Mouse (Mus musculus): ENCODE data around the gene BC049352. TPM values are rescaled to one million over a fixed set of nuclear protein-coding genes. Genes with fewer than 3 reads are reported as not detected.

The BC049352 gene
- polyA plus RNA-seq, 2 experiments: 0.04 to 0.11 TPM

DNA sequence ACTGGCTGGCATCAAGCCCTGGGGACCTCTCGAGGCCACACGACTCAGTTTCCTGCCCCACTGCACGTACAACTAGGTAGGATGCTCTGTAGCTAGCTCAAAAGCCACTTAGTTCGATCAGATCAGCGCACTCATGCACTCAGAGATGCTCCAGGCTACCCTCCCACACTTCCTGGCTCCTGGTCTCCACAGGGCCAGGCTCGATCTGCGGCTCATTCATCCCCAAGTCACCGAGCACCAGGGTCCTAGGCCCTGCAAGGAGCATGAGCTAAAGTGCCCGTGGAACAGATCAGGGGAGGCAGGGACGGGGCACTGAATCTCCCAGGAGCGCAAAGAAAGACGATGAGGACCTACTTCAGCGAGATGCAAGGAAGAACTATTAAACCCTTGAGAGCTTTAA, 77.3 kb downstream of the BC049352 start:
- no peak for ATAC-seq (ENCODE audit: insufficient read depth)
- no peaks in the 10 kb centered on the region for H3K36me3 ChIP-seq (replicated peaks; ENCODE audit: control insufficient read depth, insufficient read depth, low read depth)
- no peak for DNase-seq (ENCODE audit: low read depth in 3 of 3, low spot score in 3 of 3)
- no peaks in the 10 kb centered on the region for H3K9me3 ChIP-seq (ENCODE audit: control insufficient read depth, low read length)
- H3K4me2 ChIP-seq (ENCODE audit: low read depth): no peak overlapping the region
- WGBS (ENCODE audit: insufficient replicate concordance): 72% methylated on average over 13 of the region's 13 CpGs
- no peaks in the 10 kb centered on the region for H3K4me1 ChIP-seq (replicated peaks; ENCODE audit: control insufficient read depth in 2 of 2, insufficient read depth in 2 of 2, low read length in 1 of 2)
- H3K27me3 ChIP-seq (ENCODE audit: control insufficient read depth, insufficient read depth, low read length): no peaks in the 10 kb centered on the region
- no peak overlapping the region for H3K4me3 ChIP-seq (ENCODE audit: insufficient read depth in 1 of 2, low read depth in 2 of 2, low read length in 2 of 2)
- TF ChIP-seq EP300 (IDR thresholded peaks at IDR 0.05; ENCODE audit: low read depth) (no peak), CTCF (IDR thresholded peaks at IDR 0.05; ENCODE audit: low read depth) (no peak)
- H3K9ac ChIP-seq (replicated peaks): no peak overlapping the region
- H3K27ac ChIP-seq: no peak overlapping the region

DNA sequence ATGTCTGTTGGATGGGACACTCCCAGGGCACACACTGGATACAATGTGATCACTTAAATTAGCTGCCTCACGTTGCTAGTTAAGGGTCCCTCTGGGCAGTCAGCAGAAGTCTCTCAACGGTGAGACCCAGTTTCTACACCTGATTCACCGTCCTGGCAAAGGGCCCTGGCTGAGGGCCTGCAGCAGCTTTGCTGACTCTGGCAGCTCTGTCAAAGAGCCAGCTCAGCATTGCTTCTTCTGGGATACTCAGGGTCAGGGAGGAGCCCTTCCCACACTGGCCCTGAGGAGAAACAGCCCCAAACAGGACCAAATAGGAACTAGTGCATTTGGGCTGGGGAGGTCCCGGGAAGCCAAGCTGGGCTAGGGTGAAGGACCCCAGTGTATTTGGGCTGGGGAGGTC, 79.7 kb downstream of the BC049352 start:
- no peak overlapping the region for H3K27ac ChIP-seq
- 59% methylated on average over 4 of the region's 4 CpGs for WGBS (ENCODE audit: insufficient replicate concordance)

DNA sequence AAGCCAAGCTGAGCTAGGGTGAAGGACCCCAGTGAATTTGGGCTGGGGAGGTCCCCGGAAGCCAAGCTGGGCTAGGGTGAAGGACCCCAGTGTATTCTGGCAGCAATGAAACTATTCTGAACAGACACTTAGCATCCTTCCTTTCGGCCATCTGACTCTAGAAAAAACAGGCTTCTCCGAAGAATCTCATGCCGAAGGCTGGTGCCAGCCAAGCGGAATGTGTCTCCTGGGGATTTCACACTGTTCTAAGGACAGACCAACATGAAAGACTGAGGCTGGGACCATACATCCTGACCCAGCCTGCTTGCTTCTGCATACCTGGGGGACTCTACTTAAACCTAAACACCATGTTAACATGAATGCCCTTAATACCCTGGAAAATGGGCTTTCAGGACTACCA, 80.1 kb downstream of the BC049352 start:
- TF ChIP-seq EP300 (IDR thresholded peaks at IDR 0.05; ENCODE audit: low read depth): no peak
- no peak for TF ChIP-seq CTCF (IDR thresholded peaks at IDR 0.05; ENCODE audit: low read depth)
- Histone ChIP-seq H3K4me2 (ENCODE audit: low read depth) (no peak overlapping the region), H3K4me1 (replicated peaks; ENCODE audit: control insufficient read depth in 2 of 2, insufficient read depth in 2 of 2, low read length in 1 of 2) (no peaks in the 10 kb centered on the region), H3K36me3 (replicated peaks; ENCODE audit: control insufficient read depth, insufficient read depth, low read depth) (no peaks in the 10 kb centered on the region), H3K27me3 (ENCODE audit: control insufficient read depth, insufficient read depth, low read length) (no peaks in the 10 kb centered on the region), H3K27ac (no peak overlapping the region), H3K9ac (replicated peaks) (no peak overlapping the region), H3K9me3 (ENCODE audit: control insufficient read depth, low read length) (no peaks in the 10 kb centered on the region), H3K4me3 (ENCODE audit: insufficient read depth in 1 of 2, low read depth in 2 of 2, low read length in 2 of 2) (no peak overlapping the region)
- 70% methylated on average over 5 of the region's 5 CpGs for WGBS (ENCODE audit: insufficient replicate concordance)
- ATAC-seq (ENCODE audit: insufficient read depth) (no peak), DNase-seq (ENCODE audit: low read depth in 3 of 3, low spot score in 3 of 3) (no peak)

More for the DNA sequence above, 79.7 kb downstream of the BC049352 start:
- no peaks in the 10 kb centered on the region for H3K4me1 ChIP-seq (replicated peaks; ENCODE audit: control insufficient read depth in 2 of 2, insufficient read depth in 2 of 2, low read length in 1 of 2)
- H3K9ac ChIP-seq (replicated peaks): no peak overlapping the region
- H3K36me3 ChIP-seq (replicated peaks; ENCODE audit: control insufficient read depth, insufficient read depth, low read depth): no peaks in the 10 kb centered on the region
- H3K27me3 ChIP-seq (ENCODE audit: control insufficient read depth, insufficient read depth, low read length): no peaks in the 10 kb centered on the region
- no peaks in the 10 kb centered on the region for H3K9me3 ChIP-seq (ENCODE audit: control insufficient read depth, low read length)
- DNase-seq (ENCODE audit: low read depth in 3 of 3, low spot score in 3 of 3): no peak
- TF ChIP-seq EP300 (IDR thresholded peaks at IDR 0.05; ENCODE audit: low read depth): no peak
- TF ChIP-seq CTCF (IDR thresholded peaks at IDR 0.05; ENCODE audit: low read depth): no peak
- ATAC-seq (ENCODE audit: insufficient read depth): no peak
- H3K4me3 ChIP-seq (ENCODE audit: insufficient read depth in 1 of 2, low read depth in 2 of 2, low read length in 2 of 2): no peak overlapping the region
- H3K4me2 ChIP-seq (ENCODE audit: low read depth): no peak overlapping the region

DNA sequence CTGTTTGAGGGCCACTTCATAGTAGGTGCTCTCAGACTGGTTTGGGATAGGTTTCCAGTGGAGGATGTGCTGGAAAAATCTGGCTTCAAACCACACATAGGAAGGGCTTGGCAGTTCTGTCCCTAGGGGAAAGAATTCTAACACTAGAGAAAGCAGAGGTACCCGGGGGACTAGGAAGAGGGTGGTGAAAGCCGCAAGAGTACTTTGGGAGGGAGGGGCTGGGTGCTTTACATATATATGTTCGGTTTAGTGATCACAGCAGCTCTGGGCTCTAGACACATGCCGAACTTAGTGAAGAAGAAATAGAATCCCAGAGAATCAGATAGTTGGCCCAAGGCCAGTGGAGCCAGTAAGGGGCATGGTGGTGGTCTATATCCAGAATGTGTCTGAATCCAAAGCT, 85.3 kb downstream of the BC049352 start:
- no peak for DNase-seq (ENCODE audit: low read depth in 3 of 3, low spot score in 3 of 3)
- no peak for ATAC-seq (ENCODE audit: insufficient read depth)
- no peak for TF ChIP-seq EP300 (IDR thresholded peaks at IDR 0.05; ENCODE audit: low read depth)
- TF ChIP-seq CTCF (IDR thresholded peaks at IDR 0.05; ENCODE audit: low read depth): no peak
- H3K36me3 ChIP-seq (replicated peaks; ENCODE audit: control insufficient read depth, insufficient read depth, low read depth): no peaks in the 10 kb centered on the region
- no peak overlapping the region for H3K27ac ChIP-seq
- 0 out of 2 replicates have a peak overlapping the region, but pooled peaks have one; percentile 2 for H3K4me2 ChIP-seq (ENCODE audit: low read depth)
- H3K4me1 ChIP-seq (replicated peaks; ENCODE audit: control insufficient read depth in 2 of 2, insufficient read depth in 2 of 2, low read length in 1 of 2): peaks cover 0 to 6% of the 10 kb centered on the region in 2 experiments; a peak in 1 of 4 replicates
- no peaks in the 10 kb centered on the region for H3K9me3 ChIP-seq (ENCODE audit: control insufficient read depth, low read length)
- H3K4me3 ChIP-seq (ENCODE audit: insufficient read depth in 1 of 2, low read depth in 2 of 2, low read length in 2 of 2): peak overlapping the region; percentile 10 to 29; a peak in 1 of 4 replicates
- H3K9ac ChIP-seq (replicated peaks): no peak overlapping the region
- 63% methylated on average over 4 of the region's 4 CpGs for WGBS (ENCODE audit: insufficient replicate concordance)
- H3K27me3 ChIP-seq (ENCODE audit: control insufficient read depth, insufficient read depth, low read length): peaks cover 12% of the 10 kb centered on the region

DNA sequence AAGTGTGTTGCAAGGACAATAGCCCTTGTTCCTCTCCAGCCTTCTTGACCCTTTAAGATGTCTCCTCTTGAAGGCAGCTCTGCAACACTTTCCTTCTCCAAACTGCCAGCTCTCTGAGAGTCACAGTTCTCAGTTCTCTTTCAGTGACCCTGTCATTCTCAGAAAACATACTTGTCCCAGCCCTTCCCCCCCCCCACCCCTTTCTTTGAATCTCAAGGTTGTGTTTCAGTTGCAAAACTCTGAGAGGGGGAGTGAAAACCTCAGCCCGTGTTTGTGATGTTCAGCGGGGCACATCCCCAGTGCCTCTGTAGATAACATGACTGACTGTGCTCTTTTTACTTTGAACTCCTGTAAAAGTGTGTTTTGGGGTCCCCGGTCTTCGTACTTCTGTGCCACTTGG, 86.3 kb downstream of the BC049352 start:
- Histone ChIP-seq H3K27me3 (ENCODE audit: control insufficient read depth, insufficient read depth, low read length) (peaks cover 12% of the 10 kb centered on the region), H3K9ac (replicated peaks) (no peak overlapping the region), H3K4me3 (ENCODE audit: insufficient read depth in 1 of 2, low read depth in 2 of 2, low read length in 2 of 2) (peak overlapping the region in 1 of 2 experiments; percentile 35; a peak in 2 of 4 replicates), H3K27ac (no peak overlapping the region), H3K4me1 (replicated peaks; ENCODE audit: control insufficient read depth in 2 of 2, insufficient read depth in 2 of 2, low read length in 1 of 2) (peaks cover 0 to 7% of the 10 kb centered on the region in 2 experiments; a peak in 1 of 4 replicates), H3K4me2 (ENCODE audit: low read depth) (no peak overlapping the region), H3K36me3 (replicated peaks; ENCODE audit: control insufficient read depth, insufficient read depth, low read depth) (no peaks in the 10 kb centered on the region), H3K9me3 (ENCODE audit: control insufficient read depth, low read length) (no peaks in the 10 kb centered on the region)
- DNase-seq (ENCODE audit: low read depth in 3 of 3, low spot score in 3 of 3): no peak
- TF ChIP-seq EP300 (IDR thresholded peaks at IDR 0.05; ENCODE audit: low read depth): no peak
- TF ChIP-seq CTCF (IDR thresholded peaks at IDR 0.05; ENCODE audit: low read depth): no peak
- no peak for ATAC-seq (ENCODE audit: insufficient read depth)
- 15% methylated on average over 4 of the region's 4 CpGs for WGBS (ENCODE audit: insufficient replicate concordance)
